Mouse (Mus musculus): ENCODE results near the gene Mab21l2. TPM values are rescaled to one million over a fixed set of nuclear protein-coding genes. Genes with fewer than 3 reads are reported as not detected.

Gene Mab21l2
- 0.04 TPM for polyA plus RNA-seq (2012; fragmentation: generic; extraction: Trizol)
- long read RNA-seq, experiment 1, result 0 reads
- long read RNA-seq, experiment 2, result 0 reads

DNA sequence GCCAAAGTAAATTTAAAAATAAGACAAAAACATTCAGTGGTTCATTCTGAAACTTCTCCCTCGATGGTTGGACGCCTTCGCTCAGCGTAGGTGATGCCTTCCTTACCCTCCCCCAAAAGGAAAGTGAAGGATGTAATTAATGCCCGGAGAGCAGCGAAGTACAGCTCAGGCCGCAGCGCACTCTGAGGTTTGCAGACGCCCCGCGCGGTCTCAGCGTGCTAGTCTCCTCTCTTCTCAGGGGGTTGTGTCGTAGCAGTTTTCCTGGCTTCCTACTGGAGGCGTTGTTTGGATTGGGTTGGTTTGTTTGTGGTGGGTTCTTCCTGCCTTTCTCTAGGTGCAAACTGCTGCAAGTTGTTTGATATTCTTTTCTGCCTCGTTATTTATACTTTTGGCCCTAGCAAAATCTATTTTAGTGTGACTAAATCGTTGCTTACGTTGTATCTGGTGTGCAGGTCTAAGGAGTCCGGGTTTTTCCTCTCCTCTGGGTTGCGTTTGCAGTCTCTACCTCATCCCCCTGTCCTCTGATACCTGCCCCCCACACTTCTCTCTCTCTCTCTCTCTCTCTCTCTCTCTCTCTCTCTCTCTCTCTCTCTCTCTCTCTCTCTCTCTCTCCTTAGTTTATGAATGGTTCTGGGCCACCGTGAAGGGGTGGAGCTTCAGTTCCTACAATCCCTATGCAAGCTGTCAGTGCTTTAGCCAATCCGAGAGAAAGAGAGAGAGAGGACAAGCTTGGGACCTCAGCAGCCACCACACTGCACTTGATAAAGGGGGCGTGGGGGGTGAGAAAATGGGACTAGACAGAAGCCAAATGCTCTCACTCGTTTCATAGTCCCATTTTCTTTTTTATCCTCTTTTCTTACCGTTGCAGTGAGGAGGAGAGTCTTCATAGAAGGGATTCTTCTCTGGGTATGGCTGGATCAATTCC is at the start of gene Mab21l2:
Gene Mab21l2, minus strand, starts transcription at position 539 of the 925 bp plus-strand sequence.
- no peaks in the 10 kb centered on the region for H3K27me3 ChIP-seq (ENCODE audit: control insufficient read depth, insufficient read depth, insufficient read length)
- TF ChIP-seq MYOD1 (IDR thresholded peaks at IDR 0.05; ENCODE audit: control insufficient read depth, insufficient read length, low read depth) (no peak), CTCF (IDR thresholded peaks at IDR 0.05; ENCODE audit: control insufficient read depth, insufficient read depth, insufficient read length) (no peak), FOSL1 (IDR thresholded peaks at IDR 0.05; ENCODE audit: insufficient read depth, low read length, poor library complexity, severe bottlenecking) (no peak), MAX (IDR thresholded peaks at IDR 0.05) (no peak), MYOG (IDR thresholded peaks at IDR 0.05; ENCODE audit: control insufficient read depth, extremely low read depth, insufficient read length) (no peak)
- no peak within 1 kb of the TSS for H3K4me3 ChIP-seq (ENCODE audit: insufficient read depth, poor library complexity, severe bottlenecking)
- no peaks in the 10 kb centered on the region for H3K36me3 ChIP-seq (ENCODE audit: control insufficient read depth, insufficient read depth)
- H3ac ChIP-seq (ENCODE audit: control insufficient read depth, insufficient read length, low read depth), result no peak within 1 kb of the TSS
- H3K79me2 ChIP-seq (ENCODE audit: control insufficient read depth, insufficient read depth), result no peaks in the 10 kb centered on the region
- no peaks in the 10 kb centered on the region for H3K79me3 ChIP-seq (ENCODE audit: low read depth)

DNA sequence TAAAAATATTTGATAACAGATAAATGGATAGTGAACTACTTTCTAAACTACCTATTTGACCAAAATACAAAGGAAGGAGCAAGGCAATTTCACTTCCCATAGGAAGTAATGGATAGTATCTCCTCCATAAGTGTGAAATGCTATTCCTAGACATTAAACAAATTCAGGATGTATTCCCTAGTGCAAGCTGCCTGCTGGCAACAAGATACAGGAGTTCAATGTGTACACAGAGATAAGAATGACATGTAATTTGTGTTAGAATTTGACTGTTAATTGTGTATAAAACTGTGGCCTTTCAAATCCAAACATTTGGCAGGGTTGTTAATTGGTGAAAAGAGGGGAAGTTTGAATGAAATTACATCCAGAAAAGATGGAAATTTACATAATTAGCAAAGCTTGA is 26.9 kb upstream of the Mab21l2 start:
- H3K79me3 ChIP-seq (ENCODE audit: low read depth), result no peaks in the 10 kb centered on the region
- TF ChIP-seq CEBPB (IDR thresholded peaks at IDR 0.05; ENCODE audit: low read depth) (no peak), USF1 (IDR thresholded peaks at IDR 0.05; ENCODE audit: low read depth) (no peak)

DNA sequence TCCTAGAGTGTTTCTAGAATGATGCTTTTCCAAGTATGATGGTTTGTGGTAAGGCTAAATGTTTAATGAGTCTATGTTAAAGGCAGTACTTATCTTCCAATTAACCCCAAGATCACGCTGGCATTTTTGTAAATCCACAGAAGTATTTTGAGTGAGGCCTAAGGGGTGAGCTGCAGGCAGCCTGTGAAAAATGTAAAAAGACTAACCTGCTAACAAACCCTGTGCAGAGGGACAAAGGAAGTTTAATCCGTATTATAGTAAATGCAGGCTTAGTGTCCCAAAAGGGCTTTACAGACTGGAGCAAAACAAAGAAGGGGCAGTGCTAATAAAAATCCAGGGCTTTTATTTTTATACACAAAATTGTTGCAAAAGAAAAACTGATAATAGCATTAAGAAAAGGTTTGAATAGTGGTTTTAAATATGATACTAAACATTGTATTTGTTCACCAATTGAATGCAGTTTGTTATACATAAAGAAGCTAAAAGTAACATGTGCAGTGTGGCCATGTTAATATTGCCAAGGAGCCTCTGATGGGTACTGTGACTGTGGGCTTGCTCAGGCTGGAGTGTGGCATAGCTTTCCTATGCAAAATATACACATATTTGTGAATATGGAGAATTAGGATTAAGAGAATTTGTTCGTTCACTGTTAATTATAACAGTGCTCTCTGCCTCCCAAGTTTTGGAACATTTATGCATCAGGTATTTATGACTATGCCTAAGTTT is 24.3 kb upstream of the Mab21l2 start:
- no peaks in the 10 kb centered on the region for H3K79me2 ChIP-seq (ENCODE audit: control insufficient read depth, insufficient read depth)
- no peak overlapping the region for H3K4me3 ChIP-seq (ENCODE audit: insufficient read depth, poor library complexity, severe bottlenecking)
- H3K36me3 ChIP-seq (ENCODE audit: control insufficient read depth, insufficient read depth), result no peaks in the 10 kb centered on the region
- no peak overlapping the region for H3ac ChIP-seq (ENCODE audit: control insufficient read depth, insufficient read length, low read depth)
- H3K79me3 ChIP-seq (ENCODE audit: low read depth), result no peaks in the 10 kb centered on the region
- TF ChIP-seq CTCF (IDR thresholded peaks at IDR 0.05; ENCODE audit: control insufficient read depth, insufficient read depth, insufficient read length) (no peak), USF1 (IDR thresholded peaks at IDR 0.05; ENCODE audit: low read depth) (no peak), FOSL1 (IDR thresholded peaks at IDR 0.05; ENCODE audit: insufficient read depth, low read length, poor library complexity, severe bottlenecking) (no peak), MAX (IDR thresholded peaks at IDR 0.05) (no peak), MYOG (IDR thresholded peaks at IDR 0.05; ENCODE audit: control insufficient read depth, extremely low read depth, insufficient read length) (no peak), CEBPB (IDR thresholded peaks at IDR 0.05; ENCODE audit: low read depth) (no peak), MYOD1 (IDR thresholded peaks at IDR 0.05; ENCODE audit: control insufficient read depth, insufficient read length, low read depth) (no peak)
- no peaks in the 10 kb centered on the region for H3K27me3 ChIP-seq (ENCODE audit: control insufficient read depth, insufficient read depth, insufficient read length)

More for the DNA sequence above, 26.9 kb upstream of the Mab21l2 start:
- no peaks in the 10 kb centered on the region for H3K36me3 ChIP-seq (ENCODE audit: control insufficient read depth, insufficient read depth)
- H3K79me2 ChIP-seq (ENCODE audit: control insufficient read depth, insufficient read depth), result no peaks in the 10 kb centered on the region
- no peaks in the 10 kb centered on the region for H3K27me3 ChIP-seq (ENCODE audit: control insufficient read depth, insufficient read depth, insufficient read length)
- H3K4me3 ChIP-seq (ENCODE audit: insufficient read depth, poor library complexity, severe bottlenecking), result no peak overlapping the region
- no peak overlapping the region for H3ac ChIP-seq (ENCODE audit: control insufficient read depth, insufficient read length, low read depth)

DNA sequence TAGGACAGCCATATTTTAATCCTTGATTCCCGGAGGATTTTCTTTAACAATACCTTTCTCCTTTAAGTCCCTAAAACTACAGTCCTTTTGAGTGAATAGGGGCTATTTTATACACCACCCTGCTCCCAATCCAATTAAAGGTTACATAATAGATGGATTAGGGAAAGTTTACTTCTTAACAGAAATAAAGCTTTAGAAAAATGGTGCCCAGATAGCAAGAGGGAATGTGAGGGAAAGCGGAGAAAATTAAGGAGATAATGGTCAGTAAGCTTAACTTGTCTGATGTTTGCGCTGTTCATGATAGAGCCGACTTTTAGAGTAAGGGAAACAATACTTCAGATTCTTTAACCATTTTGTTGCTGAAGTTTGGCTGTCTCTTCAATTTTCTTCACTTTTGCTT is 23.1 kb upstream of the Mab21l2 start:
- TF ChIP-seq MAX (IDR thresholded peaks at IDR 0.05), result no peak

DNA sequence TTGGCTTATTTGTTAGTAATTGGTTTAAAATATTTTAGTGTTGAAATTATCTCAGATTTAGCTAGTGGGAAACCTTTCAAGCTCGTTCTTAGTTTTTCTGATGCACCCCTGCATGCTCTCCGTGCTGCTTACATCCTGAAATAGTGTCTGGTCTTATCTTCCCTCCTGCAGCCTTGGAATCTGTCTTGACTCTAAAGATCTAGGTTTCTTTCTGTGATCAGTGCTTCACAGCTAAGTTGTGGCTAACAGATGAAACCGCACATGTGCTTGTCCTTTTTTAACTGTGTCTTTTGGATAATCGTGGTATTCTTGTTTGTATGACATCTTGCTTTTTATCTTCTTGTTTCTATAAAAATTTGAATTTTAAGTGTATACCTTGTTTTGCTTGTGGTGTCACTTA is 18.9 kb upstream of the Mab21l2 start:
- Histone ChIP-seq H3K36me3 (ENCODE audit: control insufficient read depth, insufficient read depth) (no peaks in the 10 kb centered on the region), H3K79me3 (ENCODE audit: low read depth) (no peaks in the 10 kb centered on the region), H3K4me3 (ENCODE audit: insufficient read depth, poor library complexity, severe bottlenecking) (no peak overlapping the region), H3K79me2 (ENCODE audit: control insufficient read depth, insufficient read depth) (no peaks in the 10 kb centered on the region), H3ac (ENCODE audit: control insufficient read depth, insufficient read length, low read depth) (no peak overlapping the region), H3K27me3 (ENCODE audit: control insufficient read depth, insufficient read depth, insufficient read length) (no peaks in the 10 kb centered on the region)
- TF ChIP-seq USF1 (IDR thresholded peaks at IDR 0.05; ENCODE audit: low read depth), result no peak
- no peak for TF ChIP-seq FOSL1 (IDR thresholded peaks at IDR 0.05; ENCODE audit: insufficient read depth, low read length, poor library complexity, severe bottlenecking)
- no peak for TF ChIP-seq MAX (IDR thresholded peaks at IDR 0.05)
- no peak for TF ChIP-seq MYOG (IDR thresholded peaks at IDR 0.05; ENCODE audit: control insufficient read depth, extremely low read depth, insufficient read length)
- TF ChIP-seq CEBPB (IDR thresholded peaks at IDR 0.05; ENCODE audit: low read depth), result no peak
- no peak for TF ChIP-seq CTCF (IDR thresholded peaks at IDR 0.05; ENCODE audit: control insufficient read depth, insufficient read depth, insufficient read length)
- TF ChIP-seq MYOD1 (IDR thresholded peaks at IDR 0.05; ENCODE audit: control insufficient read depth, insufficient read length, low read depth), result no peak

More for the DNA sequence above, 23.1 kb upstream of the Mab21l2 start:
- H3K79me2 ChIP-seq (ENCODE audit: control insufficient read depth, insufficient read depth), result no peaks in the 10 kb centered on the region
- H3K79me3 ChIP-seq (ENCODE audit: low read depth), result no peaks in the 10 kb centered on the region
- no peak overlapping the region for H3K4me3 ChIP-seq (ENCODE audit: insufficient read depth, poor library complexity, severe bottlenecking)
- H3K27me3 ChIP-seq (ENCODE audit: control insufficient read depth, insufficient read depth, insufficient read length), result no peaks in the 10 kb centered on the region
- H3K36me3 ChIP-seq (ENCODE audit: control insufficient read depth, insufficient read depth), result no peaks in the 10 kb centered on the region
- no peak overlapping the region for H3ac ChIP-seq (ENCODE audit: control insufficient read depth, insufficient read length, low read depth)

DNA sequence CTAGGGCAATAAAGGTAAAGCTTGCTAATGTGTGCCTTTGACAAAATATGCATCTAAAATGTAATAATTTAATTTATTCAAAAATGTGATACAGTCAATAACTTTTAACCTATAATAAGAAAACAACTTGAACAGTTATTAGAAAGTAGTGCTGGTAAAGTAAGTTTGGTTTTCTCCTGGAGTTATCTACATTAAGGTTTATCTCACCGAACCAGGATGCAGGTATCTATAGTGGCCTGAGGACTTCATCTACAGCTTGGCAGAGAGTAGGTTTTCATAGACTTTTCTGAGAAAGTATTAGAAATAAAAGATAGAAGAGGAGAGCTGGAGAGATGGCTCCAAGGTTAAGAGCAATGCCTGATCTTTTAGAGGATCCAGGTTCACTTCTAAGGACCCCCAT is 13.0 kb upstream of the Mab21l2 start:
- Histone ChIP-seq H3K36me3 (ENCODE audit: control insufficient read depth, insufficient read depth) (no peaks in the 10 kb centered on the region), H3K27me3 (ENCODE audit: control insufficient read depth, insufficient read depth, insufficient read length) (no peaks in the 10 kb centered on the region), H3K79me2 (ENCODE audit: control insufficient read depth, insufficient read depth) (no peaks in the 10 kb centered on the region), H3K79me3 (ENCODE audit: low read depth) (no peaks in the 10 kb centered on the region), H3ac (ENCODE audit: control insufficient read depth, insufficient read length, low read depth) (no peak overlapping the region), H3K4me3 (ENCODE audit: insufficient read depth, poor library complexity, severe bottlenecking) (no peak overlapping the region)
- TF ChIP-seq MYOG (IDR thresholded peaks at IDR 0.05; ENCODE audit: control insufficient read depth, extremely low read depth, insufficient read length) (no peak), FOSL1 (IDR thresholded peaks at IDR 0.05; ENCODE audit: insufficient read depth, low read length, poor library complexity, severe bottlenecking) (no peak), USF1 (IDR thresholded peaks at IDR 0.05; ENCODE audit: low read depth) (no peak), CTCF (IDR thresholded peaks at IDR 0.05; ENCODE audit: control insufficient read depth, insufficient read depth, insufficient read length) (no peak), MYOD1 (IDR thresholded peaks at IDR 0.05; ENCODE audit: control insufficient read depth, insufficient read length, low read depth) (no peak), CEBPB (IDR thresholded peaks at IDR 0.05; ENCODE audit: low read depth) (no peak), MAX (IDR thresholded peaks at IDR 0.05) (no peak)
